Mouse (Mus musculus) intestine, postnatal 0 days (tissue): ENCODE data around the gene Gm11444. TPM values are rescaled to one million over a fixed set of nuclear protein-coding genes. Genes with fewer than 3 reads are reported as not detected.

Experiments used
- ATAC-seq: fragments of 200-750 bp; cut with Nextera tagmentation; 2 replicates; pipeline ENCODE4 v1.8.0; 2017; ENCODE audit warnings: mild to moderate bottlenecking, moderate TSS enrichment, moderate library complexity
- H3K27ac ChIP-seq: fragments of 300-500 bp; sonication (generic); 2 replicates; pipeline ENCODE4 v1.5.1; 2014; ENCODE audit warnings: mild to moderate bottlenecking, low read depth, low read length, moderate library complexity
- H3K27me3 ChIP-seq: fragments of 300-500 bp; sonication (generic); replicated peaks from 2 replicates; pipeline ENCODE4 v1.6.1; 2014; ENCODE audit warnings: low read length, mixed read lengths; ENCODE audit not compliant: control insufficient read depth, insufficient read depth
- H3K36me3 ChIP-seq: fragments of 300-500 bp; sonication (generic); 2 replicates; pipeline ENCODE4 v1.6.1; 2014; ENCODE audit warnings: mild to moderate bottlenecking, moderate library complexity; ENCODE audit not compliant: control insufficient read depth, insufficient read depth
- H3K4me1 ChIP-seq: fragments of 300-500 bp; sonication (generic); replicated peaks from 2 replicates; pipeline ENCODE4 v1.6.1; 2014; ENCODE audit warnings: antibody characterized with exemption, low read length, mixed read lengths; ENCODE audit not compliant: control insufficient read depth, insufficient read depth
- H3K4me2 ChIP-seq: fragments of 300-500 bp; sonication (generic); replicated peaks from 2 replicates; pipeline ENCODE4 v1.6.1; 2014; ENCODE audit warnings: low read depth, mild to moderate bottlenecking, moderate library complexity
- H3K4me3 ChIP-seq: fragments of 300-500 bp; sonication (generic); 2 replicates; pipeline ENCODE4 v1.5.1; 2014; ENCODE audit warnings: low read depth, low read length
- H3K9ac ChIP-seq: fragments of 300-500 bp; sonication (generic); 2 replicates; pipeline ENCODE4 v1.6.1; 2014; ENCODE audit warnings: mild to moderate bottlenecking, low read depth, low read length
- H3K9me3 ChIP-seq: fragments of 300-500 bp; sonication (generic); 2 replicates; pipeline ENCODE4 v1.6.1; 2016; ENCODE audit warnings: mixed run types; ENCODE audit not compliant: control insufficient read depth
- CTCF ChIP-seq: sonication (generic); IDR thresholded peaks from 2 replicates; pipeline ENCODE4 v1.5.1; 2016; ENCODE audit warnings: low read depth, mild to moderate bottlenecking, control low read depth, antibody characterized with exemption, moderate library complexity
- WGBS: fragments of 180-500 bp; shearing (Covaris S2); extraction: QIAGEN DNeasy Blood & Tissue Kit; methylation state at CpG from one replicate; pipeline ENCODE4 v1.1.7; 2014; 5-methylcytosine and 5-hydroxymethylcytosine counted together
- polyA plus RNA-seq: library from polyadenylated mRNA; unstranded; fragments of >200 nt; fragmentation: Nextera tagmentation; extraction: Ambion mirVana; gene quantifications from 2 replicates; pipeline ENCODE4 v1.2.1, GENCODE M21; 2015

Gm11444 gene
- polyA plus RNA-seq, 1 experiment from 2014 or later = not detected

DNA sequence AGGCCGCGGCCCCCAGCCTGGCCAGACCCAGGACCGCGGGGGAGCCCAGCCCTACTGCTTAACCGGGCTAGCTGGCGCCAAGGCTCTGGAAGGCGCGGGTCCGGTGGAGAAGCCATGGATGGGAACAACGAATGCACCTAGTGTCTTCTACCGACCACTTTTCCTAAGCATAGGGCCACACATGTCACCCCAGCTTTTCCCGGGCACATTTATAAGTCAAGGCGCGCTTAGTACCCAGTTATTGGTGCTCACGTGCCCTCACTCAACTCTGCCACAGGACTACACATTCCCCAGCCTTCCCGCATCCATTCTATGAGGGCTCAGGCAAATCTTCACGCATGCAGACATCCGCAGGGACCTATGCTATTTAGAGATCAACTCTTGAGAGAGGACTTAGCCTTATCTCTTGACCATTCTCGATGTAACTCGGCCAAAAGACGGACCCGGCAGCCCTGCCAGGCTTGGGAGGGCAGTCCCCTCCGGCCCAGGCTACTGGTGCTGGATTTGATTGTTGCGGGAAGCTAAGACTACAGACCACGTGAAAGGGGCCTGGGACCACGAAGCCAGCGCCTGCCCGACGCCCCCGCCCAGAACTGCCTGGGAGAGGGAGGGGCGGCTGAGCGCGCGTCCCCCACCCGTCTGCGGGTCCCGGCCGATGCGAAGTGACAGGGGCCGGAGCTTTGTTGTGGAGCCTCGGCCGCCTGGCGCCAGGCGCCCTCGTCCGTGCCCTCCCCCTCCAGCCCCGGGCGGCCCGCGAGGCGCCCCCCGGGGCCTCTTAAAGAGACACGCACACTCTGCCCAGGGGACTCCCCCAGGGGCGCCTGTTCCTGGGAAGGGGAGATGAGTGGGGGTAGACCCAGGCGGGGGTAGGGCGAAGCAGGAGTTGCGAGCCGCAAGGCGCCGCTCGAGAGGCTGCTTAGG lies 20.4 kb downstream of the Gm11444 start:
- no peak for TF ChIP-seq CTCF
- Histone ChIP-seq H3K27me3 (peaks cover 60% of the 10 kb centered on the region), H3K27ac (0 out of 2 replicates have a peak overlapping the region, but pooled peaks have one; percentile 21), H3K4me1 (peaks cover 7% of the 10 kb centered on the region), H3K4me2 (peak overlapping the region; percentile 54), H3K9ac (peak overlapping the region; percentile 27; the same call in 1 of the 2 replicates), H3K9me3 (no peaks in the 10 kb centered on the region), H3K36me3 (0 out of 2 replicates have a peak, but pooled peaks cover 4% of the 10 kb centered on the region), H3K4me3 (peak overlapping the region; percentile 17)
- no peak for ATAC-seq
- 13% methylated on average over 61 of the region's 61 CpGs for WGBS

GRCm38 (mm10) chr11:85828691-85829519 lies 21.2 kb downstream of the Gm11444 start:
- WGBS = 44% methylated on average over 38 of the region's 38 CpGs
- Histone ChIP-seq H3K36me3 (no peaks in the 10 kb centered on the region), H3K4me3 (peak overlapping the region; percentile 17; the same call in 1 of the 2 replicates), H3K4me2 (peak overlapping the region; percentile 54), H3K4me1 (peaks cover 7% of the 10 kb centered on the region), H3K27me3 (peaks cover 52% of the 10 kb centered on the region), H3K27ac (no peak overlapping the region), H3K9ac (peak overlapping the region; percentile 22; the same call in 1 of the 2 replicates), H3K9me3 (no peaks in the 10 kb centered on the region)
- no peak for ATAC-seq
- TF ChIP-seq CTCF = no peak

DNA sequence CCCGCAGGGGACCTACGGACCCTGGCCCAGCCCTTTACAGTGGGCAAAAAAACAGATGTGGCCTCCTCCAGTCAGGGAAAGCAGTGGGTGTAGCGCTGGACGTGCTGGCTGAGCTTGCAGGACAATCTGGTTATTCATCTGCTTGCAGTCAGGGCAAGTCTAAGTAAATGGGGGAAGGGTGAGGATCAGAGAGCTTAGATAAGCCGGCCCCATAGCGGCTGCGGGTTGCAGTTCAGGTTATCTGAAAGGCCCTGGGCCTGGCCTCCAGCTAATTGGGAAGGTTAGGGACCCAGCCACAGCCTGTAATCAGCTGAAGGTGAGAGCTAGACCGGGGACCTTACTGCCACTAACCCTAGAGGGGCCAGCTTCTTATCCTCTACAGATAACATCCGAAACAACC lies 22.8 kb downstream of the Gm11444 start:
- no peak overlapping the region for H3K4me2 ChIP-seq
- H3K27ac ChIP-seq = no peak overlapping the region
- no peak overlapping the region for H3K9ac ChIP-seq
- H3K36me3 ChIP-seq = no peaks in the 10 kb centered on the region
- no peak for ATAC-seq
- WGBS = 37% methylated on average over 9 of the region's 9 CpGs
- no peak for TF ChIP-seq CTCF
- no peak overlapping the region for H3K4me3 ChIP-seq
- peaks cover 41% of the 10 kb centered on the region for H3K27me3 ChIP-seq
- no peaks in the 10 kb centered on the region for H3K9me3 ChIP-seq
- H3K4me1 ChIP-seq = peaks cover 6% of the 10 kb centered on the region

DNA sequence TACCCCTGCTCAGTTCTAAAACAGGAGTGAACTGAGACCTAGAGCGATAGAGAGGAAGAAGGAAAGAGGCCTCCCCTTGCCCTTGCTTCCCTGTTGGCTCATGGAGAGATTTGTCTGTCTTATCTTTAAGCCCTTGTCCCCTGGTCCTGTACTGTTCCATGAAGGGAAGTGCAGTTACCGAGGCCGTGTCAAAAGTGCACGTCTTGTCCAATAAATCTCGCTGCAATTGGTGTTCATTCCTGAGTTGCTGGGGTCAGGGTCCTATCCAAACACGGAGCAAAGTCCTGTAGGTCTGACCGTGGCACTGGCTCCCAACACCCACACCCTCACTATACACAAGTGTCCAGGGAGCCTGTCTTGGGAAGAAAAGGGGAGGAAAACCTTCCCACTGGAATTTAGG lies 24.3 kb downstream of the Gm11444 start:
- Histone ChIP-seq H3K27me3 (peaks cover 25% of the 10 kb centered on the region), H3K9me3 (no peaks in the 10 kb centered on the region), H3K4me3 (no peak overlapping the region), H3K4me2 (no peak overlapping the region), H3K36me3 (no peaks in the 10 kb centered on the region), H3K4me1 (peaks cover 4% of the 10 kb centered on the region), H3K9ac (no peak overlapping the region), H3K27ac (no peak overlapping the region)
- no peak for ATAC-seq
- WGBS = 37% methylated on average over 7 of the region's 7 CpGs
- TF ChIP-seq CTCF = no peak

DNA sequence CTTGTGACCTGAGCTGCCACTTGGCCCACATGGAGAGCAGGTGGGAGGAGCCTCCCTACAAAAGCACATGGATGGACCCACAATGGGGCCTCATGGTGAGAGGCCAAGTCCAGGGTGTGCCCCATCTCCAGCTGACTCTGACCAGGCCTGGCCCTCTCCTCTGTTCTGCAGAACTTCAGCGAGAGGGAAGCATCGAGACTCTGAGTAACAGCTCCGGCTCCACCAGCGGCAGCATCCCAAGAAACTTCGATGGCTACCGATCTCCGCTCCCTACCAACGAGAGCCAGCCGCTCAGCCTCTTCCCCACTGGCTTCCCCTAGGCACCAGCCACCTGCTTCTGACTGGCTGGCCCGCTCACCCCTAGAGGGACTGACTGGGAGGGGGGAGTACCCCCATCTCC lies 25.1 kb downstream of the Gm11444 start:
- no peak for ATAC-seq
- Histone ChIP-seq H3K27ac (no peak overlapping the region), H3K27me3 (peaks cover 18% of the 10 kb centered on the region), H3K9me3 (no peaks in the 10 kb centered on the region), H3K4me3 (no peak overlapping the region), H3K4me1 (peaks cover 4% of the 10 kb centered on the region), H3K9ac (no peak overlapping the region), H3K36me3 (no peaks in the 10 kb centered on the region), H3K4me2 (no peak overlapping the region)
- 86% methylated on average over 10 of the region's 10 CpGs for WGBS
- no peak for TF ChIP-seq CTCF

DNA sequence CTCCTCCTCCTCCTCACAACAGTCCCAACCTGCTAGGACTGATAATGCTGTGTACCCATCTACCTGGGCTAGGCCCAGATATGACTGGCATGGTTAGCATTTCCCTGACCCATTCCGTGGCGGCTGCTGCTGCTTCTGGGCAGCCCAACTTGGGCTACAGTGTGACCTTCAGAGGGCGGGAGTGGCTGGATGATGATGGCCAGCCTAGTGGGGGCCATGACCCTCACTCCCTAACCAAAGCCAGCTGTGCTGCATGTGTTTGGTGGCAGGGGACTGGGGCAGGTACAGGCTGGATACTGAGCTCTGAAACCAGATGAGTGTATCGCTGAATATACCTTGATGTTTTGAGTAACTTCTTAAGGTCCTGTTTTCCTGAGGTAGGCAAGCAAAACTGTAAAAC lies 26.3 kb downstream of the Gm11444 start:
- Histone ChIP-seq H3K4me3 (no peak overlapping the region), H3K4me1 (peaks cover 4% of the 10 kb centered on the region), H3K9me3 (no peaks in the 10 kb centered on the region), H3K4me2 (no peak overlapping the region), H3K36me3 (no peaks in the 10 kb centered on the region), H3K27ac (no peak overlapping the region), H3K9ac (no peak overlapping the region), H3K27me3 (peaks cover 5% of the 10 kb centered on the region)
- no peak for ATAC-seq
- 93% methylated on average over 4 of the region's 4 CpGs for WGBS
- TF ChIP-seq CTCF = no peak
